Mouse (Mus musculus) ES-E14 (cell line): ENCODE data around the gene Rbm6. TPM values are rescaled to one million over a fixed set of nuclear protein-coding genes. Genes with fewer than 3 reads are reported as not detected.

Source experiments
- DNase-seq: peaks from one replicate; pipeline ENCODE4 v3.0.0-alpha.2; 2013; ENCODE audit warnings: low read depth, low spot score
- H3K27ac ChIP-seq: 2 replicates; pipeline ENCODE4 v1.5.1; 2012; ENCODE audit warnings: low read depth, mild to moderate bottlenecking, low read length, moderate library complexity, mixed read lengths; ENCODE audit not compliant: poor library complexity, insufficient read depth, severe bottlenecking
- H3K36me3 ChIP-seq: 2 replicates; pipeline ENCODE4 v1.6.1; 2012; ENCODE audit warnings: mild to moderate bottlenecking, low read length, moderate library complexity, mixed read lengths; ENCODE audit not compliant: control insufficient read depth, poor library complexity, insufficient read depth, severe bottlenecking
- H3K4me1 ChIP-seq, 2 experiments: fragments of 150-350 bp in 1 of 2; sonication (generic) in 1 of 2; 2 replicates each; pipeline ENCODE4 v1.6.1; 2012; ENCODE audit warnings: low read length in 2 of 2, mild to moderate bottlenecking in 1 of 2, mixed read lengths in 1 of 2; ENCODE audit not compliant: control insufficient read depth in 2 of 2, insufficient read depth in 2 of 2, poor library complexity in 1 of 2
- H3K4me3 ChIP-seq, 2 experiments: fragments of 150-350 bp in 1 of 2; sonication (generic) in 1 of 2; 2 replicates each; pipeline ENCODE4 v1.5.1; 2012; ENCODE audit warnings: low read length in 2 of 2, low read depth in 1 of 2, mild to moderate bottlenecking in 1 of 2, mixed read lengths in 1 of 2; ENCODE audit not compliant: insufficient read depth in 1 of 2, poor library complexity in 1 of 2, severe bottlenecking in 1 of 2
- H3K9ac ChIP-seq: 2 replicates; pipeline ENCODE4 v1.6.1; 2012; ENCODE audit warnings: low read depth, mild to moderate bottlenecking, low read length, mixed read lengths; ENCODE audit not compliant: poor library complexity, insufficient read depth, severe bottlenecking
- H3K9me3 ChIP-seq: fragments of 150-350 bp; sonication (generic); 2 replicates; pipeline ENCODE4 v1.6.1; 2012; ENCODE audit warnings: low read depth, mild to moderate bottlenecking, low read length; ENCODE audit not compliant: control insufficient read depth, insufficient read depth
- CHD2 ChIP-seq: IDR thresholded peaks from 2 replicates; pipeline ENCODE4 v1.6.1; 2014; ENCODE audit warnings: mild to moderate bottlenecking, low read depth, low read length, inconsistent platforms
- HCFC1 ChIP-seq: IDR thresholded peaks from 2 replicates; pipeline ENCODE4 v1.6.1; 2012; ENCODE audit warnings: low read length, inconsistent platforms, borderline replicate concordance; ENCODE audit not compliant: insufficient read depth
- MAFK ChIP-seq: IDR thresholded peaks from 2 replicates; pipeline ENCODE4 v1.6.1; 2014; ENCODE audit warnings: mild to moderate bottlenecking, low read depth, low read length, inconsistent platforms; ENCODE audit not compliant: insufficient read depth
- ZC3H11A ChIP-seq: IDR thresholded peaks from 2 replicates; pipeline ENCODE4 v1.6.1; 2012; ENCODE audit warnings: low read depth, mild to moderate bottlenecking, inconsistent platforms, low read length, borderline replicate concordance
- ZNF384 ChIP-seq: IDR thresholded peaks from 2 replicates; pipeline ENCODE4 v1.6.1; 2012; ENCODE audit warnings: low read depth, low read length, inconsistent platforms
- in situ Hi-C, 2 experiments: fragments of 600-800 bp; cut with MboI; formaldehyde crosslinking; loops; one replicate each; pipeline ENCODE4 v1.15.1; 2025; ENCODE audit warnings: low sequenced_read_pairs in 2 of 2, inconsistent platforms in 1 of 2; ENCODE audit not compliant: unreplicated experiment in 2 of 2
- total RNA-seq: library from RNA; depleted of rRNA; stranded (reverse); fragments of 300-350 nt; gene quantifications from 2 replicates; pipeline ENCODE4 v1.2.3, GENCODE M21; 2012

The Rbm6 gene
- total RNA-seq, 1 experiment, result 61.8 TPM

- peak overlapping the region; percentile 79 for H3K27ac ChIP-seq
- H3K36me3 ChIP-seq, result peaks cover 22% of the 10 kb centered on the region
- peaks cover 0 to 2% of the 10 kb centered on the region in 2 experiments; a peak in 3 of 4 replicates for H3K4me1 ChIP-seq
- peak overlapping the region; percentile 98 for H3K9ac ChIP-seq
- no peak for TF ChIP-seq ZNF384
- TF ChIP-seq ZC3H11A, result no peak
- TF ChIP-seq MAFK, result no peak
- TF ChIP-seq CHD2, result no peak
- TF ChIP-seq HCFC1, result no peak
- peak overlapping the region; percentile 84 to 93 for H3K4me3 ChIP-seq
- H3K9me3 ChIP-seq, result no peaks in the 10 kb centered on the region
- DNase-seq, result no peak
- in situ Hi-C loops, result loop anchor here in 1 of 2 experiments (25.0 kb wide), 1 partner anchor 908 kb away; no protein-coding TSS in a partner anchor
These were observed 103.0 kb downstream of the Rbm6 start for GRCm38 (mm10) chr9:107770037-107770373.

GRCm38 (mm10) chr9:107769445-107770000, 103.5 kb downstream of the Rbm6 start:
- in situ Hi-C loops, result loop anchor here in 1 of 2 experiments (25.0 kb wide), 1 partner anchor 907 kb away; no protein-coding TSS in a partner anchor
- peak overlapping the region; percentile 84 to 93; a peak in 3 of 4 replicates for H3K4me3 ChIP-seq
- DNase-seq, result no peak
- H3K4me1 ChIP-seq, result peaks cover 0 to 2% of the 10 kb centered on the region in 2 experiments; a peak in 3 of 4 replicates
- H3K9me3 ChIP-seq, result no peaks in the 10 kb centered on the region
- H3K9ac ChIP-seq, result no peak overlapping the region
- peaks cover 24% of the 10 kb centered on the region for H3K36me3 ChIP-seq
- no peak overlapping the region for H3K27ac ChIP-seq
- TF ChIP-seq MAFK (no peak), ZNF384 (no peak), ZC3H11A (no peak), HCFC1 (no peak), CHD2 (no peak)

GRCm38 (mm10) chr9:107768851-107769250, 104.2 kb downstream of the Rbm6 start:
- in situ Hi-C loops, result loop anchor here in 1 of 2 experiments (25.0 kb wide), 1 partner anchor 907 kb away; no protein-coding TSS in a partner anchor
- H3K4me3 ChIP-seq, result no peak overlapping the region
- TF ChIP-seq HCFC1 (no peak), CHD2 (no peak), MAFK (no peak), ZNF384 (no peak), ZC3H11A (no peak)
- DNase-seq, result no peak
- no peak overlapping the region for H3K9ac ChIP-seq
- peaks cover 0 to 2% of the 10 kb centered on the region in 2 experiments; a peak in 3 of 4 replicates for H3K4me1 ChIP-seq
- H3K9me3 ChIP-seq, result no peaks in the 10 kb centered on the region
- no peak overlapping the region for H3K27ac ChIP-seq
- H3K36me3 ChIP-seq, result peaks cover 26% of the 10 kb centered on the region

GRCm38 (mm10) chr9:107759593-107759992, 113.4 kb downstream of the Rbm6 start:
- no peak for DNase-seq
- no peak for TF ChIP-seq CHD2
- no peak for TF ChIP-seq ZC3H11A
- TF ChIP-seq HCFC1, result no peak
- no peak for TF ChIP-seq ZNF384
- TF ChIP-seq MAFK, result no peak
- Histone ChIP-seq H3K4me1 (no peaks in the 10 kb centered on the region), H3K4me3 (no peak overlapping the region), H3K27ac (no peak overlapping the region), H3K9me3 (no peaks in the 10 kb centered on the region), H3K36me3 (peaks cover 20% of the 10 kb centered on the region), H3K9ac (no peak overlapping the region)
- in situ Hi-C loops, result loop anchor here in 1 of 2 experiments (25.0 kb wide), 1 partner anchor 897 kb away; no protein-coding TSS in a partner anchor
